Mouse (Mus musculus) right cerebral cortex, postnatal 4 days (tissue): ENCODE data around the gene Fhl1.

Source experiments
- DNase-seq: peaks from one replicate; pipeline ENCODE4 v3.0.0-alpha.2; 2022

Gene Fhl1

DNA sequence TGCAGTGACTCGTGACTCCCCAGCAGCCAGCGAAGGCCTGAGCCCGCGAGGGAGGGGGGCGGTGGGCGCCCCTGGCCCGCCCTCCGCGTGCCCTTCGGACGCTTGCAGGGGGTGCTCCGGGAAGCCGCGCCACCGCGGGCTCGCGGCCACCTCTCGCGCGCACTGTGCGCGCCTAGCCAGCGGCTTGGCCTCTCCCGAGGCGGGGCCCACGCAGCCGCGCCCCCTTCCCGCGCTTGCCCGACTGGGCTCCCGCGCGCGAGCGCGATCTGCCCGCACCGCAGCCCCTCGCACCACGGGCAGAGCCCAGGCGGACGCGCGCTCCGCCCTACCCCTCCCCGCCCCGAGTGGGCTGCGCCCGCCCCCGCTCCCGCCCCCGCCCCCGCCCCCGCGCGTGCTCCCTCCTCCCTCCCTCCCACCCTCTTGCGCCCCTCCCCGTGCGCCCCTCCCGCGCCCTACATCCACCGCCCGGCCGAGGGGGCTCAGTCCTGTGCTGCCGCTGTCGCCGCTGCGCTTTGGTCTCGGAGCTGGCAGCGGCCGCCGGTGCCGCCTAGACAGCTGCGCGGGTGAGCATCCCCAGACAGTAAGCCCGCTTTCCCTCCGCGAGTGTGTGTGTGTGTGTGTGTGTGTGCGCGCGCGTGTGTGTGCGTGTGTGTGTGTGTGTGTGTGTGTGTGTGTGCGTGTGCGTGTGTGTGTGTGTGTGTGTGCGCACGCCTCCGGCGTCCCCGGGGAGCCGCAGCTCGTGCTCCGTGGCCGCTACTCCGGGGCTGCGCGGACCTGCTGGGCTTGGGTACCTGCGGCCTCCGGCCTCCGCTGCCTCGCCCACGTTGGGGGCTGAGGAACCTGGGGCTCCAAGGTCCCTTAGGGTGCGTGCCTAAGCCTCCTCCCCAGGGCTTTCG is at the start of gene Fhl1:
TSS of gene Fhl1 (plus strand) at position 482 of the 896 bp plus-strand sequence.
- DNase-seq, result peak; percentile 64

DNA sequence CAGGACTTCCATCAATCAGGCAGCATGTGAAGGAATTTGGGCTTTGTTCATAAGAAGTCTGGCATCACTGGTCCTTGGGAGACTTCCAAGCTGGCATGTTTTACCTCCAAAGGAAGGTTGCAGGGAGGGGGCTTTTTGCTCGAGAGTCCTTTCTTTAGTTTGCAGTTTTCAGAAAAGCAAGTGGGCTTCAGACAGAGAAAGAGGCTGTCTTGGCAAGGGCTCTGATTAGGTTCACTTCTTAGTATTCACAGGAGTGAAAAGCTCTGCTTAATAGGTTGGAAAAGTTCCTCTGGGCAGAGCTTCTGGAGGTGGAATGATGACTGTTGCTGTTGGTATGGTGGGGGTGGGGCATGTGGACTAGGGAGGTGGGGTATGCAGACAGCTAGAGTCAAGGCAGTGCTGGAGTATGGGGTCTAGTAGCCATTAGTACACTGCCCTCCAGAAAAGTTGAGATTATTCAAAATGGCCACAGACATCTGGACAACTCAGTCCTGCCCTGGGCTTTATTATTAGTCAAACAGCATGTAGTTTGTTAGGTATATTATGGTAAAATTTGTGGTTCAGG is 49.3 kb upstream of the Fhl1 start:
- DNase-seq, result no peak

GRCm38 (mm10) chrX:56683521-56683920 is 48.1 kb upstream of the Fhl1 start:
- peak; percentile 23 for DNase-seq

- no peak for DNase-seq
Observed at GRCm38 (mm10) chrX:56692554-56692953, 39.0 kb upstream of the Fhl1 start.

GRCm38 (mm10) chrX:56694539-56694938 is 37.0 kb upstream of the Fhl1 start:
- DNase-seq, result no peak

GRCm38 (mm10) chrX:56697199-56697780 is 34.3 kb upstream of the Fhl1 start:
- no peak for DNase-seq

GRCm38 (mm10) chrX:56697886-56698285 is 33.7 kb upstream of the Fhl1 start:
- no peak for DNase-seq

- no peak for DNase-seq
Observed at GRCm38 (mm10) chrX:56701261-56701660, 30.3 kb upstream of the Fhl1 start.

DNA sequence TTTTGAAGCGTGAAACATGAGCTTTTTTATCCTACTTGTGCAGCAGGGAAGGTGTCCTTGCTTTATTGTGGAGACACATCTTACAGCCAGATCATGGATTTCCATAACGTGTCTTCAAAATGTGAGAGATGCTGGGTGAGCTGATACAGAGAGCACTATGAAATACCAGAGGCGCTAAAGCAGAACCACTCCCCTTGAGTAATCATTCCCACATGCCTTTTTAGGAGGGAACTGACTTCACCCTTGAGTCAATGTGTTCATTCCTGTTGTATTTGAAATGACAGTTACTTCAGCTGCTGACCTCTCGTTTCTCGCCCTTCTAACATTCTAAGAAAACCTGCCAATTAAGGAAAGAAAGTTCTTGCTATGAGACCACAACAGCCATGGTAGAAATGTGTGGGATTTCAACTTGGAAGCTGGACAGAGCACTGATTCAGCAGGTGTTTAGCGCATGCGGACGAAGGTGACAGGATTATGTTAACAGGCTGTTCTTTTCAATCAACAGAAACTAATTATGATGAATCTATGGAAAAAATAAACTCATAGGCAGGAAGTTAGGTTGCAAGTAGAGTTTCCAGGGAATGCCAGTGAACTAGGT is 27.5 kb upstream of the Fhl1 start:
- DNase-seq, result no peak

DNA sequence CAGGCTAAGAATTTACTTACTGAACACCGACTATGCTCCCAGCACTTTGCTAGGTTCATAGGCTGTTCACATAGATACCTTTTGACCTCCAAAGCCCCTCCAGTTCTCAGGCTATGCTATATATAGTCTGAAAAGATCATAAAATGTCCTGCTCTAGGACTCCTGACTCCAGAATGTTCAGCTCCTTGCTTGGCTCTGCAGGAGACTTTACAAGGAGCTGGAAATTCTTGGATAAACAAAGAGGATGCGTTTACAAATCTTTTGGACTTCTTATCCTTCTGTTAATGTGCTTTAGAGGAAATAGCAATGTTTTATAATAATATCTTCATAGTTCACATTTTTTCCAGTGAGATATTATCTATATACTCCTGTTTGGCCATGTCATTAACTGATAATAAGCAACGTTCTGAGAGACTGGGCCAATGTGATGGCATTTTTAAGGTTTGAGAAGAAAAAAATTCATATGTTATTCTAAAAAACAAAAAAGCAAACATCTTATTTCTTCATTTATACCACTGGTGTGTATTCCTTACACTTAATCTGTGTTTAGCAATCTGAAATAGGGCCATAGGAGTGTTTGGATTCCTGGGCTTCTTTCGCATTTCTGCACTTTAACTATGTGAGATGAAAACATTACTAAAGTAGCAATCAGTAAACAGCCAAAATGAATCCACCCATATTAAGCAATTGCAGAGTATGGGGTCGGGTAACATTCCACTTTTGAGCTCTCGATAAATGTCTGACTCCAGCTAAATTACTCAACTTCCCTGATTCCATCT is 22.8 kb upstream of the Fhl1 start:
- no peak for DNase-seq

DNA sequence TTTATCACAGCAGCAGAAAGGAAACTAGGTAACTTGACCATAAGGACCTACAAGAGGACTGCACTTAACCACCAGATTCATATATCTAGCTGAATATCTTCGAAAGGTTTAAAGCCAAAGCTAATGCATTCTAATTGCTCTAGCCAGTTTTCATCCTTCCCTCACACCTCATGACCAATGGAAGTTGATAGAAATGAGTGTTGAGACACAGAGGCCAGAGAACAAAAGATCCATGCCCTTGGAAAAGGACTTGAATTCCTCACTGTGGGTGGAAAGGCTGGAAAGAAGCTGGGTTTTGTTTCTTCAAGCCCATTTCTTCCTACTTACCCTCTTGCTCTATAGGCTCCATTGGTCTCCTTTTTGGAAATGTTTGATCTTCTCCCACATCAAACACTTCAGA is 21.1 kb upstream of the Fhl1 start:
- DNase-seq, result no peak

- DNase-seq, result no peak
Observed at GRCm38 (mm10) chrX:56712666-56713065, 18.9 kb upstream of the Fhl1 start.

- no peak for DNase-seq
Observed at GRCm38 (mm10) chrX:56722559-56722958, 9.0 kb upstream of the Fhl1 start.

GRCm38 (mm10) chrX:56728507-56728906 is 3.1 kb upstream of the Fhl1 start:
- DNase-seq, result no peak

GRCm38 (mm10) chrX:56730828-56731305 is 720 bp upstream of the Fhl1 start:
- no peak for DNase-seq

GRCm38 (mm10) chrX:56732401-56732800 is 814 bp downstream of the Fhl1 start:
- no peak for DNase-seq

GRCm38 (mm10) chrX:56734436-56734835 is 2.8 kb downstream of the Fhl1 start:
- DNase-seq, result no peak

DNA sequence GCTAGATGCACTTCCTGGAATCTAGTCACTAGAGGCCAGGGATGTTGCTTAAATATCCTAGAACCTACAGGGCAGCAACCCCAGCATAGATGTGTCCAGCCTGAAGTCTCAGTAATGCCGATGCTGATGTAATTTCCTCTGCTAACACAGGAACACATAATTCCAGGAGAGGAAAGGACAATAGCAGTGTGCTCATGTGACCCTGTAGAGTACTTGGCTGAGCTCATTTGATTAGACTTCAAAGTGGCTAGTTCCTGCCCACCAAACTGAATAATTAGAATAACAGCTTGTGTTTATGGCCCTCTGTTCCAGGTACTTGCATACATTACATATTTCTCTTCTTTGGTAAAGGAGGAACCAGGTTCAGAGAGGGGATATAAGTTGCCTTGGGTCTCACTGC is 4.6 kb downstream of the Fhl1 start:
- no peak for DNase-seq

GRCm38 (mm10) chrX:56737848-56738554 is 6.4 kb downstream of the Fhl1 start:
- DNase-seq, result no peak

DNA sequence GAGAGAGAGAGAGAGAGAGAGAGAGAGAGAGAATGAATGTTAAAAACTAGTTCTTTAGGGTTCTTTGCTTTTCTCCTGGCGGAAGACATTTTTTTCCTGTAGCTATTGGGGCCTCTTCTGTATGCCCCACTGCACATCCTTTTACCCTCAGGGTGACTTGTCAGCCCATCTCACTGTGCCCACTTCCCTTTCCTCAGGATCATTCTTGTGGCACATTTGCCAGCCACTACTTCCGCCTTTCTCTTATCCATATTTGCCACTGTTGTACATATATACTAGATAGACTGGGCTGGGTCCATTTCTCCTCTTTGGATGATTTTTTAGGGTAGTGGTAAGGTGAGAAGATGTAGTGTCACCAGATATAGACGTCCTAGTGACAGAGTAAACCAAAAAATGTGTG is 9.8 kb downstream of the Fhl1 start:
- DNase-seq, result no peak

DNA sequence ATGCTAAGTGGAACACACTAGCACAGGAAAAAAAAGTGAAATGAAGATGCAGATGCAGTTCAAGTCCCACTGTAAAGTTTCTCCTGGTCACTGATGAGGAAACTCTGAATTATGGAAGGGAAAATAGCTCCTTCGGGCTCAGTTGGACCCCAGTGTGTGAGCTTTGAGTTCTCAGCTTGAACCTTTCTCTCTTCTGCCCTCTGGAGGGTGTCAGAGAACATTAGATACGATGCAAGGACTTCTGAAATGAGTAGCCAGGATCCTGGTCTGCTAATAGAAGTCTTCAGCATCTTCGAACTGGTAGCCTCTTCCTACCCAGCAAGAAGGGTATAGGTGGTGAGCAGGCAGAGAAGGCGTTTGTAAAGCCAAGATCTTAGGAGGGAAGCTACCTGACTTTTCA is 19.9 kb downstream of the Fhl1 start:
- DNase-seq, result no peak

DNA sequence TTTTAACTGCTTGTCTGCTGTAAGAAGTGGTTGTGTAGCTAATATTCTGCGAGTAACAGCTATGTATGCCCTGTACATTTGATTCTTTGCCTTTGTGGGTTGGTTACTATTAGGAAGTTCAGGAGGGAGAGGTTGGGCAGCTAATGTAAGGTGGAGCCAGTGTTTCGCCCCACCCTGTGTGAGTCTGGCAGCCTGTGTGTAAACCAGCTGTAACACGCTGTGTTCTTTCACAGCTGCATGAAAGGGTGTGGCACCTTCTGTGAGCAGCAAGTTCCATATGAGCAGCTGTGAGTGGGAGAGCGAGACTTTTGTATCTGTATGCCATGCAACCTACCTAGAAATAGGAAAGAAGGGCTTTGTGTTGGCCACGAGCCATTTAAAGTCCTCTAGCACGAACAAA is 20.6 kb downstream of the Fhl1 start:
- DNase-seq, result no peak
